Mouse (Mus musculus) kidney, adult 2 months (tissue): ENCODE data around the gene Snx13. TPM values are rescaled to one million over a fixed set of nuclear protein-coding genes. Genes with fewer than 3 reads are reported as not detected.
A peak's percentile ranks its signal among the peaks of the same experiment; 100 is the strongest.

Source experiments
- DNase-seq: peaks from one replicate; pipeline ENCODE4 v3.0.0; 2021
- H3K27ac ChIP-seq: fragments of 200-500 bp; 2 replicates; pipeline ENCODE4 v1.5.1; 2012; ENCODE audit warnings: low read depth, low read length, control low read depth, inconsistent platforms; ENCODE audit not compliant: insufficient read depth
- H3K27me3 ChIP-seq: fragments of 200-500 bp; replicated peaks from 2 replicates; pipeline ENCODE4 v1.6.1; 2012; ENCODE audit warnings: mild to moderate bottlenecking, moderate library complexity, low read length, inconsistent platforms; ENCODE audit not compliant: control insufficient read depth, insufficient read depth
- H3K36me3 ChIP-seq: fragments of 200-500 bp; 2 replicates; pipeline ENCODE4 v1.6.1; 2012; ENCODE audit warnings: mild to moderate bottlenecking, moderate library complexity, low read length, inconsistent platforms; ENCODE audit not compliant: control insufficient read depth, insufficient read depth
- H3K4me1 ChIP-seq: fragments of 200-500 bp; 2 replicates; pipeline ENCODE4 v1.6.1; 2011; ENCODE audit warnings: low read length; ENCODE audit not compliant: control insufficient read depth, insufficient read depth
- H3K4me3 ChIP-seq: fragments of 200-500 bp; 2 replicates; pipeline ENCODE4 v1.5.1; 2011; ENCODE audit warnings: mild to moderate bottlenecking, low read depth, low read length, control low read depth; ENCODE audit not compliant: insufficient read depth
- CTCF ChIP-seq: fragments of 200-500 bp; conservative IDR thresholded peaks from 2 replicates; pipeline ENCODE4 v1.5.1; 2011; ENCODE audit warnings: low read depth, mild to moderate bottlenecking, control low read depth, low read length, moderate library complexity, mixed read lengths; ENCODE audit not compliant: insufficient read depth, insufficient read length
- POLR2A ChIP-seq: fragments of 200-500 bp; IDR thresholded peaks from one replicate; pipeline ENCODE4 v1.6.1; 2011; ENCODE audit warnings: low read depth, low read length, control low read depth
- WGBS: fragments of 180-500 bp; shearing (Covaris S2); methylation state at CpG from one replicate; pipeline ENCODE4 v1.1.7; 2018; 5-methylcytosine and 5-hydroxymethylcytosine counted together
- polyA plus RNA-seq: library from polyadenylated mRNA; depleted of rRNA; stranded (reverse); fragments of >200 nt; gene quantifications from 2 replicates; pipeline ENCODE4 v1.2.3, GENCODE M21; 2012

Gene Snx13
- polyA plus RNA-seq, 1 experiment: 9.8 TPM

- WGBS: under 1% methylated on average over 65 of the region's 65 CpGs
- H3K36me3 ChIP-seq: no peaks in the 10 kb centered on the region
- H3K27ac ChIP-seq: peak overlapping the region; percentile 90
- no peaks in the 10 kb centered on the region for H3K27me3 ChIP-seq
- DNase-seq: peak; percentile 88
- peaks cover 8% of the 10 kb centered on the region; the same call in 1 of the 2 replicates for H3K4me1 ChIP-seq
- no peak for TF ChIP-seq POLR2A
- no peak for TF ChIP-seq CTCF
- peak overlapping the region; percentile 71 for H3K4me3 ChIP-seq
These were observed 587 bp downstream of the Snx13 start for GRCm38 (mm10) chr12:35047320-35048225.

DNA sequence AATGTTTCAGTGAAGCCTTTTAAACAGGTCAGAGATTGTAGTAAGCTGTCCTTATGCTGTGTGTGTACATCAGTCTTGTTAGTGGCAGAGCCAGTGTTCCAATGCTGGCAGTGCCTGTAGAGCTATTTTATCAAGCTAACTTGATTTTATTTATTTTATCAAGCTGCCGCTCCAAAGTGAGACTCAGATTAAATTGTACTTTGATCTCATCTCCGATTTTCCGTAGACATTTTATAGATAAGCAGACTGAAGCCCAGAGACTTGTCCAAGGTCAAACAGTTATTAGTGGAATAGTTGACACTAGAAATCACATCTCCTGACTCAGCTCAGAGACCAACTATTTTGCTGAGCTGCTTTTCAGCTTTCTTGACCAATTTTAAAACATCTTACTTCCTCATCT, 1.9 kb downstream of the Snx13 start:
- Histone ChIP-seq H3K36me3 (no peaks in the 10 kb centered on the region), H3K27me3 (no peaks in the 10 kb centered on the region), H3K4me3 (no peak overlapping the region), H3K27ac (no peak overlapping the region), H3K4me1 (peaks cover 8% of the 10 kb centered on the region; the same call in 1 of the 2 replicates)
- 53% methylated on average over 3 of the region's 3 CpGs for WGBS
- no peak for DNase-seq
- TF ChIP-seq CTCF: no peak
- no peak for TF ChIP-seq POLR2A

- H3K4me3 ChIP-seq: no peak overlapping the region
- H3K27ac ChIP-seq: no peak overlapping the region
- DNase-seq: no peak
- H3K27me3 ChIP-seq: no peaks in the 10 kb centered on the region
- peaks cover 11% of the 10 kb centered on the region; the same call in 1 of the 2 replicates for H3K4me1 ChIP-seq
- no peak for TF ChIP-seq POLR2A
- TF ChIP-seq CTCF: no peak
- H3K36me3 ChIP-seq: no peaks in the 10 kb centered on the region
- 80% methylated on average over 3 of the region's 3 CpGs for WGBS
These were observed 3.5 kb downstream of the Snx13 start for GRCm38 (mm10) chr12:35050501-35050900.

DNA sequence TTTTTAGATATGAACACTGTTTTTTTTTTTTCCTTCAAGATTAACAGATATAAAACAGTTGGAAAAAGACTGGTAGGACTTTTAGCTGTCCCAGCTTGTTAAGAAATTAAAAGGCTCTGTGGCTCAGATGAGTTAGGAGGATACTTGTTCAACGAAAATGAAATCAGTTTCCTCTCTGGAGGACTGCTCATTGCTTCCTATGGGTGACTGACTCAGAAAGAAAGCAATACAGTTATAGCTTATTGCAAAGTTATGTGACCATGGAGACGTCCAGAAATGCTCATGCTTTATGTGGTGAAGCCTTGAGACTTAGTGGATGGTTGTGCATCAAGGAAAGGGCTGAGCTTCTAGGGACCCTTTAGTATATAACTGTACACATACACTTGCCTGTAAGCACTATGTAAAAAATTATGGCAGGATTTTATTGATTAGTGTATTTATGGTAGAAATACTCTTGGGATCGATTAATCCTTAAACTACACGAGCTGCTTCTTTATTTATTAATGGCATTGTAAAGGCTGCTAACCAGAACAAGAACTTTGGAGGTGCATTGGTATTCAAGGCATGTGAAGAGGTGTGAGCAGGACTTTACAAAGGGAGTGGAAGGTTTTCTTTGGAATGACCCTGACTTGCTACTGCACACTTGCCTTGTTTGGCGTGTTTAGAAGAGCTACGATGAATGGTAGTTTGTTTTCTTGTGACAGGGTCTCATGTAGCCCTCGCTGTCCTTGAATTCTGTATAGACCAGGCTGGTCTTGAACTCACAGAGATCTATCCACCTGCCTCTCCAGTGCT, 4.2 kb downstream of the Snx13 start:
- WGBS: 44% methylated on average over 7 of the region's 7 CpGs
- no peak for DNase-seq
- no peak overlapping the region for H3K4me3 ChIP-seq
- peaks cover 11% of the 10 kb centered on the region; the same call in 1 of the 2 replicates for H3K4me1 ChIP-seq
- no peak for TF ChIP-seq CTCF
- no peak for TF ChIP-seq POLR2A
- no peaks in the 10 kb centered on the region for H3K36me3 ChIP-seq
- H3K27me3 ChIP-seq: no peaks in the 10 kb centered on the region
- H3K27ac ChIP-seq: no peak overlapping the region

GRCm38 (mm10) chr12:35054420-35054819, 7.4 kb downstream of the Snx13 start:
- WGBS: 77% methylated on average over 6 of the region's 6 CpGs
- no peaks in the 10 kb centered on the region for H3K36me3 ChIP-seq
- peaks cover 6% of the 10 kb centered on the region; the same call in 1 of the 2 replicates for H3K4me1 ChIP-seq
- TF ChIP-seq POLR2A (no peak), CTCF (no peak)
- no peak for DNase-seq
- no peaks in the 10 kb centered on the region for H3K27me3 ChIP-seq
- H3K27ac ChIP-seq: no peak overlapping the region
- H3K4me3 ChIP-seq: no peak overlapping the region

GRCm38 (mm10) chr12:35055114-35056095, 8.4 kb downstream of the Snx13 start:
- Histone ChIP-seq H3K27ac (no peak overlapping the region), H3K4me3 (no peak overlapping the region), H3K4me1 (peaks cover 6% of the 10 kb centered on the region; the same call in 1 of the 2 replicates), H3K36me3 (no peaks in the 10 kb centered on the region), H3K27me3 (no peaks in the 10 kb centered on the region)
- 65% methylated on average over 7 of the region's 7 CpGs for WGBS
- DNase-seq: no peak
- TF ChIP-seq POLR2A: no peak
